Mouse (Mus musculus): Measurements from ENCODE around the gene Grin2b. TPM values are rescaled to one million over a fixed set of nuclear protein-coding genes. Genes with fewer than 3 reads are reported as not detected.
A peak's percentile ranks its signal among the peaks of the same experiment; 100 is the strongest.
"Not testable (repeated sequence)": the region's sequence is repeated elsewhere in the genome, so short reads cannot be mapped to it uniquely, and the experiment has no call there.

Grin2b gene
- polyA plus RNA-seq, 1 experiment: 76.8 TPM

DNA sequence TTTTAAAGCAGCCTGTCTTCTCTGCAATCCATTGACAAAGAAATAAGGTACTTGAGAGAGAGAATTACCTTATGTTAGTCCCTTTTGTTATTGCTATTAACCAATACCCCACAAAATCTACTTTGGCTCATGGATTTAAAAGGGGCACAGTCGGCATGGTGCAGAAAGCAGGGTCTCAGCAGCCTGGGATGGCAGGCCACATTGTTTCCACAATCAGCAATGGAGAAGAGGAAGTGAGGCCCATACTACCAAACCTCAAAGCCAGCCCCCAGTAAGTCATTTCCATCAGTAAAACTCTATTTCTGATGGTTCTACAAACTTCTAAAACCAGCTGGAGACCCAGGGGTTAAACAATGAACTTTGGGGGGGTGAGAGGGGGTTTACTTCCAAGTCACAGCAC is 417.2 kb downstream of the Grin2b start:
- TF ChIP-seq CTCF (IDR thresholded peaks at IDR 0.05; ENCODE audit: insufficient read depth, low read depth, low read length) (no peak), POLR2A (IDR thresholded peaks at IDR 0.05; ENCODE audit: insufficient read depth, low read depth, low read length) (no peak)
- H3K27ac ChIP-seq (ENCODE audit: insufficient read depth, low read depth, low read length): no peak overlapping the region
- H3K4me3 ChIP-seq (ENCODE audit: insufficient read depth, low read depth, low read length): no peak overlapping the region
- 51% methylated on average over 1 of the region's 1 CpGs for WGBS
- no peaks in the 10 kb centered on the region for H3K4me1 ChIP-seq (ENCODE audit: control insufficient read depth, insufficient read depth, low read length)

DNA sequence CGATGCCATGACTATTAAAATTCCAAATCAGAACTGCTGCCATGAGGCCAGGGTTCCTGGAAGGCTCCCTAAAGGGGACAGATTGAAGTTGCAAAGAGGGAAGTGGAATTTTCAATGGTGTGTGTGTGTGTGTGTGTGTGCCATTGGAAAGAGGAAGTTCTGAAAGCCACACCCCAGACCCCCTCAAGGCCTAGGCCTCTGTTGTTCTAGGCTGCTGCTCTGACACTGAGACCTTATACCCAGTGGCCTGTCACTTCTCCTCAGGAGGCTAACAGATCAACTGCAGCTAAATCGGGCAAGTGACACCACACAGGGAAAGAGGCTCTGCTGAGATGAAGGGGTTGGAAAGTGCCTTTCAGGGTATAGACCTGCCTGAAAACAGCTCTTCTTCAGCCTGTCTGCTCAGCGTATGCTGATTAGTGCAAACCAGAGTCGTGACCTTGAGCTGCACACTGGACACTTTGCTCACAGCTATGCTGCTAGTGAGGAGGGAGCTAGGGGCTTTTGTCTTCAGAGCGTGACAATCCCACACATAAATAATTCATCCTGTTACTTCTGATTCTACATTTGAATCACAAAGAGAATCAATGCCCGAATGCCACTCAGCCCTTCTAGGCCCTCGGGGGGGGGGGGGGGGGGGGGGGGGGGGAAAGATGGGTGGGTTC is 424.8 kb downstream of the Grin2b start:
- TF ChIP-seq POLR2A (IDR thresholded peaks at IDR 0.05; ENCODE audit: insufficient read depth, low read depth, low read length) (no peak), CTCF (IDR thresholded peaks at IDR 0.05; ENCODE audit: insufficient read depth, low read depth, low read length) (no peak)
- WGBS: 32% methylated on average over 7 of the region's 7 CpGs
- H3K4me1 ChIP-seq (ENCODE audit: control insufficient read depth, insufficient read depth, low read length): peaks cover 4% of the 10 kb centered on the region
- H3K4me3 ChIP-seq (ENCODE audit: insufficient read depth, low read depth, low read length): no peak overlapping the region
- peak overlapping the region; percentile 24; the same call in 1 of the 2 replicates for H3K27ac ChIP-seq (ENCODE audit: insufficient read depth, low read depth, low read length)

DNA sequence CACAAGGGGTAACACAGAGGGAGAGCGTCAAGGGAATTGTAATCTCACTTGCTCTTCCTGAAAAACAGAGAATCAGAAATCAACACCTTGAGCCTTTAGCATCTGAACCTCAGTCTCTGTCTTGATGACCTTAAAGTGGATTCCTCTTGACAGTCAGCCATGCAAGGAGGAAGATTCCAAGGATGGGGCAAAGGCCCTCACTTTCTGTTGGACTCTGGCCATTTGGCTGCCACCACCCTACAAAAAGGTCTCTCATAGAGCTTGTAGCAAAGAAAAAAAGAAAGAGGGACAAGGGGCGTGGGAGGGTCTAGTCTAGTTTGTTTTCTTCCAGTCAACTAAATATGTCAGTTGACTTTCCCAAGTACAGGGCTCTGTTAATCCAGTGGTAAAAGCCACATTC is 427.7 kb downstream of the Grin2b start:
- H3K4me3 ChIP-seq (ENCODE audit: insufficient read depth, low read depth, low read length): no peak overlapping the region
- 0 out of 2 replicates have a peak overlapping the region, but pooled peaks have one; percentile 6 for H3K27ac ChIP-seq (ENCODE audit: insufficient read depth, low read depth, low read length)
- TF ChIP-seq POLR2A (IDR thresholded peaks at IDR 0.05; ENCODE audit: insufficient read depth, low read depth, low read length) (no peak), CTCF (IDR thresholded peaks at IDR 0.05; ENCODE audit: insufficient read depth, low read depth, low read length) (no peak)
- 84% methylated on average over 2 of the region's 2 CpGs for WGBS
- peaks cover 4% of the 10 kb centered on the region for H3K4me1 ChIP-seq (ENCODE audit: control insufficient read depth, insufficient read depth, low read length)

DNA sequence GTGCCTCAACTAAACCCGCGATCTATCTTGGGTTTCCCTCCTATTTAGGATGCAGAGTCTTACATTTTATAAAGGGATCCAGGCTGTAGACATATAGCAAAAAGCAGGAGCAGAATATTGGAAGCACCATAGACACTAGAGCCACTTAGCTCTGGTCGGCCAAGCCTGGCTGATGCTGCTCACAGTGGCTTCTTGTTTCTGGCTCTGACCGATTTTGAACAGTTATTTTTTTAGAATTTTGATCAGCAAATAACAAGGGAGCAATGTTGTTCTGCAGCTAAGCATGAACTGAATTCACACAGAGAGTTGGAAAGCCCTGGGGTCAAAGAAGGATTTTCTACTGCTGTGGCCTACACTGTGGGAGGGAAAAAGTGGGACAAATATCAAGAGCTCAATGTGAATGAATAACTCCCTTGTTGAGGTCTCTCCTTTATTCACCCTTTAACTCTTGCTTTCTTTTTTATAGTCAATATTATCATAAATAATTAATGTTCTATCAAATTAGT is 439.0 kb downstream of the Grin2b start:
- 52% methylated on average over 4 of the region's 4 CpGs for WGBS
- Histone ChIP-seq H3K27ac (ENCODE audit: insufficient read depth, low read depth, low read length) (0 out of 2 replicates have a peak overlapping the region, but pooled peaks have one; percentile 56), H3K4me3 (ENCODE audit: insufficient read depth, low read depth, low read length) (no peak overlapping the region), H3K4me1 (ENCODE audit: control insufficient read depth, insufficient read depth, low read length) (peaks cover 21% of the 10 kb centered on the region)
- TF ChIP-seq POLR2A (IDR thresholded peaks at IDR 0.05; ENCODE audit: insufficient read depth, low read depth, low read length): no peak
- no peak for TF ChIP-seq CTCF (IDR thresholded peaks at IDR 0.05; ENCODE audit: insufficient read depth, low read depth, low read length)

DNA sequence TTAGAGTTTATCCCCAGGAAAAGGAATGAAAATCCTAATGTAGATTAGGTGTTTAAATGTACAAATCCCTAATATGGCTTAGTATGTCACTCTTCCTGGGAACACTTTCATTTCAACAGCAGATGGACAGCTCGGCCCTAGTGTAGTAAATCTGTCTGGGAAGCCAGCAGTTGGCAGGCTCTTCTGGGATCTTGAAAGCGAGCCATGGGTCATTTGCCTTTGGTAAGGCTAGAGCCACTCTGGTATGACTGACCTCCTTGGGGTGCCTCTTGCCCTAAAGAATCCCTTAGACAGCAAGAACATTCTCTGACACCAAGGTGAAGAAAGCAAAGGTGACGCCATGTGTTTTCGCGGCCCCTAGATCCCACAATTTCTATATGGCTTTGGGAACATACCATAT is 446.2 kb downstream of the Grin2b start:
- Histone ChIP-seq H3K4me1 (ENCODE audit: control insufficient read depth, insufficient read depth, low read length) (peaks cover 16% of the 10 kb centered on the region), H3K4me3 (ENCODE audit: insufficient read depth, low read depth, low read length) (no peak overlapping the region), H3K27ac (ENCODE audit: insufficient read depth, low read depth, low read length) (no peak overlapping the region)
- WGBS: 87% methylated on average over 5 of the region's 5 CpGs
- no peak for TF ChIP-seq POLR2A (IDR thresholded peaks at IDR 0.05; ENCODE audit: insufficient read depth, low read depth, low read length)
- TF ChIP-seq CTCF (IDR thresholded peaks at IDR 0.05; ENCODE audit: insufficient read depth, low read depth, low read length): no peak

DNA sequence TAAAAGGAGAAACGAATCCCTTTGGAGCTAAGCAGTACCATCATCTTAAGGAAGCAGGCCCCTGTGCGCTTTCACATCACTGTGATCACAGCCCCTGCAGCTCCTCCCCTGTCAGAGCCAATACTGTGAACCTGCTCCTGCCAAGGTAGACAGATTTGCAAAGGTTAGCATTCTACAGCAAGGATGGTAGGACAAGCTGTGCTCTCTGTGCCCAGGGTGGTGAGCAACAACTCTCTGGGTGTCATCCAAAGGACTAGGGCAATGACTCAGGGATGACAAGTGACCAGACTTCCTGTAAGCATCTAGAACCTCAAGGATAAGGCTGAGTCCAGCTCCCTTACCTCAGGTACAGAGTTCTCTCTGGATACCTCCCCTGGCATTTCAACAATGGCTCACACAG is 451.6 kb downstream of the Grin2b start:
- H3K27ac ChIP-seq (ENCODE audit: insufficient read depth, low read depth, low read length): no peak overlapping the region
- WGBS: 76% methylated on average over 2 of the region's 2 CpGs
- no peak overlapping the region for H3K4me3 ChIP-seq (ENCODE audit: insufficient read depth, low read depth, low read length)
- TF ChIP-seq POLR2A (IDR thresholded peaks at IDR 0.05; ENCODE audit: insufficient read depth, low read depth, low read length): no peak
- no peaks in the 10 kb centered on the region for H3K4me1 ChIP-seq (ENCODE audit: control insufficient read depth, insufficient read depth, low read length)

DNA sequence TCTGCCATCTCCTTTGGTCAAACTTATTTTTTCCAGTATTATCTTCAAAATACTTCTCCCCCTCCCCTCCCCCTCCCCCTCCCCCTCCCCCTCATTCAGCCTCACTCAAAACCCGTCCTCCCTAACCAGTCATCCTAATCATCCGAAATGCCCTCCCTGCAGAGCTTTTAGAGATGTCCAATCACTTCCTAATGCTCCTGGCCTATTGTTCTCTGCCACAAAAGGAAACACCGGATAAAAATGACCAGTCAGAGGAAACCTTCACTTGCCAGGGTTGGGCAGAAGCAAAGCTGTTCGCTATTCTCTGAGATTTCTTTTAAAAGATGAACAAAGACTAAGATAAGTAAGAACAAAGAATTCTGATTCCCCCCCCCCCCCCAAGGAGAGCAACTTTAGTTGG is 458.4 kb downstream of the Grin2b start:
- TF ChIP-seq POLR2A (IDR thresholded peaks at IDR 0.05; ENCODE audit: insufficient read depth, low read depth, low read length) (no peak), CTCF (IDR thresholded peaks at IDR 0.05; ENCODE audit: insufficient read depth, low read depth, low read length) (no peak)
- 44% methylated on average over 4 of the region's 4 CpGs for whole genome bisulfite sequencing
- Histone ChIP-seq H3K4me3 (ENCODE audit: insufficient read depth, low read depth, low read length) (no peak overlapping the region), H3K27ac (ENCODE audit: insufficient read depth, low read depth, low read length) (no peak overlapping the region), H3K4me1 (ENCODE audit: control insufficient read depth, insufficient read depth, low read length) (peaks cover 7% of the 10 kb centered on the region; the same call in 1 of the 2 replicates)

DNA sequence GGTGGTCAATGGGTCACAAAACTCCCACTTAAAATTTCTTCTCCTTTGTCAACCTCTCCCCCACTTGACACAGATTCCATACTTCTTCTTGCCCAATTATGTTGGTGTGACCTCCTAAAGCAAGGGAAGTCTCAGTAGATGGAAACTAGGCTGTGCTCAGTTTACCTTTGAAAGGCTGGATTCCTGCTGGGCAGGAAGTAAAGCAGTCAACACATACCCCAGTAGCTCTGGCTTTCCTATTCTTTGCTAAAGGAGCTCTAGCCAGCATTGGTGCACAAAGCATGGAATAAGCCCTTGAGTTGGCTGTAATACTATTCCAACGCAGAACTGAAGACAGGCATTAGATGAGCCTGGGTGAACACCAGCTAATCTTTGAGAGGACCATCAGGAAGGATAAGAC is 459.1 kb downstream of the Grin2b start:
- H3K4me3 ChIP-seq (ENCODE audit: insufficient read depth, low read depth, low read length): no peak overlapping the region
- 32% methylated on average over 1 of the region's 1 CpGs for WGBS
- peaks cover 7% of the 10 kb centered on the region; the same call in 1 of the 2 replicates for H3K4me1 ChIP-seq (ENCODE audit: control insufficient read depth, insufficient read depth, low read length)
- H3K27ac ChIP-seq (ENCODE audit: insufficient read depth, low read depth, low read length): no peak overlapping the region
- no peak for TF ChIP-seq CTCF (IDR thresholded peaks at IDR 0.05; ENCODE audit: insufficient read depth, low read depth, low read length)
- no peak for TF ChIP-seq POLR2A (IDR thresholded peaks at IDR 0.05; ENCODE audit: insufficient read depth, low read depth, low read length)

DNA sequence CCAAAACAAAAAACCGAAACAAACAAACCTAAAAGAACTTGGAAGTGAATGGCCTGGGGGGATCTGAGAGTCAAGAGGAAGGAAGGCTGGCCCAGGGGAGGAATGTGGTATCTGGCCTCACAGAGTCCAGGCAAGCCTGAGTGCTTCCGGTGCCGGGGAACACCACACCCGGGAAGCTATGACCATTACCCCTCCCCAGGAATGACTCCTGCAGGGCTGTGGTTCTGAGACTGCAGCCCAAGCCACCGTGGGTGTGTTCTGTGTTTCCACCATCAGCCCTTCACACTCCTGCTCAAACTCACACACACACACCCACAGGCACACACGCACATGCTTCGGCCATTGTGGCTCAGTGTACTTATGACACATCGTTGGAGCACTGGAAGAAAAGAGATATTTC is 459.6 kb downstream of the Grin2b start:
- H3K27ac ChIP-seq (ENCODE audit: insufficient read depth, low read depth, low read length): no peak overlapping the region
- peaks cover 7% of the 10 kb centered on the region; the same call in 1 of the 2 replicates for H3K4me1 ChIP-seq (ENCODE audit: control insufficient read depth, insufficient read depth, low read length)
- TF ChIP-seq POLR2A (IDR thresholded peaks at IDR 0.05; ENCODE audit: insufficient read depth, low read depth, low read length): no peak
- TF ChIP-seq CTCF (IDR thresholded peaks at IDR 0.05; ENCODE audit: insufficient read depth, low read depth, low read length): no peak
- H3K4me3 ChIP-seq (ENCODE audit: insufficient read depth, low read depth, low read length): no peak overlapping the region
- 81% methylated on average over 8 of the region's 8 CpGs for WGBS

DNA sequence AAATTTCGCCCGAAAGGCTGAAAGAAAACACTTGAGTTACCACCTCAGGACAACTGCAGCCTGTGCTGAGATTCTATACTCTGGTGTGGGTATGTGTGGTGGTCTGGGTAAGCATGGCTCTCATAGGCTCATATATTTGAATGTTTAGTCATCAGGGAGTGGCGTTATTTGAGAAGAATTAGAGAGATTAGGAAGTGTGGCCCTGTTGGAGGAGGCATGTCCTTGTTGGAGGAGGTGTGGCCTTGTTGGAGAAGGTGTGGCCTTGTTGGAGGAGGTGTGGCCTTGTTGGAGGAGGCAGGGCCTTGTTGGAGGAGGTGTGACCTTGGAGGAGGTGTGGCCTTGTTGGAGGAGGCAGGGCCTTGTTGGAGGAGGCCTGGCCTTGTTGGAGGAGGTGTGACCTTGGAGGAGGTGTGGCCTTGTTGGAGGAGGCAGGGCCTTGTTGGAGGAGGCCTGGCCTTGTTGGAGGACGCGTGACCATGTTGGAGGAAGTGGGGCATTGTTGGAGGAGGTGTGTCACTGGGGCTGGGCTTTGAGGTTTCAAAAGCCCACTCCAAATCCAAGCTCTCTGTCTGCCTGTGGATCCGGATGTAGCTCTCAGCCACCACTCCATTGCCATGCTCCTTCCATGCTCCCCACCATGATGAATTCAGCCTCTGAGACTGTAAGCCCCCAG is 466.3 kb downstream of the Grin2b start:
- H3K4me1 ChIP-seq (ENCODE audit: control insufficient read depth, insufficient read depth, low read length); H3K4me3 ChIP-seq (ENCODE audit: insufficient read depth, low read depth, low read length); H3K27ac ChIP-seq (ENCODE audit: insufficient read depth, low read depth, low read length): not testable (repeated sequence)
- 94% methylated on average over 6 of the region's 6 CpGs for WGBS

All from olfactory bulb, adult 2 months (tissue).